14 mouse cellular contexts compared by ENCODE assay signal in the genomic region with DNA sequence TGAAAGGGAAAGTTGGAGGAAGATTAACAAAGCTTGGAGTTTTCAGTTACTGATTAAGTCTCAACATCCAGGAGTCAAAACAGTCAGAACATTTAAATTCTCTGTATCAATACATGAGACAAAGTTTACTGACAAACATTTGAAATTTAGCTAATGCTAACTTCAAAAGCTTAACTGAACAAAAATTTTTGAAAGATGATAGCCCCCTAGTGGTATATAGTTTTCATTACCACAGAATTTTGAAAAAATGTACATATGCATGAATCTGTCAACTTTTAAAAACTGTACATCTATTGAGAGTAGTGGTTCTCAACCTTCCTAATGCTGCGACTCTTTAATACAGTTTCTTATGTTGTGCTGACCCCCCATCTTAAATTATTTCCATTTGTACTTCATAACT. TPM values are rescaled to one million over a fixed set of nuclear protein-coding genes. Genes with fewer than 3 reads are reported as not detected.
DNase-seq lines count a peak whose midpoint lies in the region; ATAC-seq and TF ChIP-seq lines count a peak whose summit lies in the region.
"Had no signal": no experiment of that assay in that cellular context is flagged by ENCODE, and none has a peak within 500 bp of the region (broad histone marks: within the 10 kb centered on the region; RNA-seq: fewer than 3 reads in every experiment).

No protein-coding gene starts in this region.

- TF ChIP-seq POLR2A in heart, adult 2 months (IDR thresholded peaks at IDR 0.05; ENCODE audit: insufficient read depth, low read depth, low read length) = no peak

- H3K27me3 ChIP-seq in heart, adult 2 months (ENCODE audit: control insufficient read depth, insufficient read depth, low read length) = no peaks in the 10 kb centered on the region
- H3K27me3 ChIP-seq in lung, postnatal 0 days (replicated peaks; ENCODE audit: insufficient read depth, low read length) = no peaks in the 10 kb centered on the region
- H3K27me3 ChIP-seq in stomach, postnatal 0 days (ENCODE audit: control insufficient read depth, insufficient read depth, low read length) = no peaks in the 10 kb centered on the region
- H3K27me3 ChIP-seq: stomach, embryonic 15.5 days had no signal

- H3K4me2 ChIP-seq in lung, postnatal 0 days (replicated peaks; ENCODE audit: low read depth, low read length) = no peak overlapping the region
- no peak overlapping the region for H3K4me2 ChIP-seq in stomach, postnatal 0 days (replicated peaks; ENCODE audit: low read depth)
- H3K4me2 ChIP-seq: stomach, embryonic 15.5 days had no signal

- WGBS in heart, adult 2 months = 83% methylated on average over 1 of the region's 1 CpGs
- 63% methylated on average over 1 of the region's 1 CpGs for WGBS in lung, postnatal 0 days
- 81% methylated on average over 1 of the region's 1 CpGs for WGBS in stomach, postnatal 0 days

- no peak overlapping the region for H3K4me3 ChIP-seq in heart, adult 2 months
- H3K4me3 ChIP-seq in lung, postnatal 0 days (ENCODE audit: low read depth, low read length) = no peak overlapping the region
- H3K4me3 ChIP-seq in stomach, postnatal 0 days (ENCODE audit: low read depth, low read length) = no peak overlapping the region
- H3K4me3 ChIP-seq: stomach, embryonic 15.5 days had no signal

- no peak for DNase-seq in heart, adult 2 months
- DNase-seq in heart, postnatal 4 days = no peak
- peak; percentile 50 for DNase-seq in lung, postnatal 0 days (ENCODE audit: low spot score)
- DNase-seq in lung, adult 18-20 months = no peak
- peak; percentile 18 for DNase-seq in adipocyte (ENCODE audit: low spot score)
- no peak for DNase-seq in stomach, postnatal 0 days (ENCODE audit: low spot score)
- DNase-seq in spleen, postnatal 4 days (ENCODE audit: low spot score in 2 of 2) = no peak
- no peak for DNase-seq in spleen, adult 12 weeks (ENCODE audit: low spot score)
- DNase-seq: cerebellum, postnatal 36 days; gastrocnemius, postnatal 25 days; heart, postnatal 10 days; kidney, adult 18-20 months; lung, postnatal 36 days had no signal

- peak; percentile 69 for TF ChIP-seq CTCF in heart, adult 2 months (IDR thresholded peaks at IDR 0.05)
- TF ChIP-seq CTCF in lung, postnatal 0 days (IDR thresholded peaks at IDR 0.05) = 0 out of 2 replicates have a peak, but pooled peaks have one; percentile 8
- TF ChIP-seq CTCF in stomach, postnatal 0 days (IDR thresholded peaks at IDR 0.05; ENCODE audit: low read depth) = peak; percentile 61

- no peak for ATAC-seq in lung, postnatal 0 days
- no peak for ATAC-seq in stomach, postnatal 0 days (ENCODE audit: low FRiP score, low TSS enrichment)

- H3K9ac ChIP-seq in heart, adult 2 months (ENCODE audit: low read depth, low read length) = no peak overlapping the region
- H3K9ac ChIP-seq in lung, postnatal 0 days (replicated peaks; ENCODE audit: low read depth) = no peak overlapping the region
- no peak overlapping the region for H3K9ac ChIP-seq in stomach, postnatal 0 days (ENCODE audit: low read length)
- H3K9ac ChIP-seq: stomach, embryonic 15.5 days had no signal

- no peaks in the 10 kb centered on the region for H3K36me3 ChIP-seq in heart, adult 2 months (ENCODE audit: control insufficient read depth, insufficient read depth, low read length)
- peaks cover 13% of the 10 kb centered on the region; the same call in 1 of the 2 replicates for H3K36me3 ChIP-seq in lung, postnatal 0 days (ENCODE audit: insufficient read depth, low read length)
- peaks cover 8% of the 10 kb centered on the region for H3K36me3 ChIP-seq in stomach, postnatal 0 days (ENCODE audit: control insufficient read depth, insufficient read depth, low read length)

- no peaks in the 10 kb centered on the region for H3K9me3 ChIP-seq in lung, postnatal 0 days (ENCODE audit: low read length)
- no peaks in the 10 kb centered on the region for H3K9me3 ChIP-seq in stomach, postnatal 0 days (ENCODE audit: control insufficient read depth, low read length)
- H3K9me3 ChIP-seq: stomach, embryonic 15.5 days had no signal

- H3K4me1 ChIP-seq in heart, adult 2 months (ENCODE audit: control insufficient read depth, insufficient read depth, low read length) = no peaks in the 10 kb centered on the region
- no peaks in the 10 kb centered on the region for H3K4me1 ChIP-seq in lung, postnatal 0 days (ENCODE audit: insufficient read depth, low read depth, low read length)
- H3K4me1 ChIP-seq in stomach, postnatal 0 days (replicated peaks; ENCODE audit: control insufficient read depth, insufficient read depth) = no peaks in the 10 kb centered on the region
- H3K4me1 ChIP-seq: stomach, embryonic 15.5 days had no signal

- no peak for TF ChIP-seq EP300 in heart, adult 2 months (IDR thresholded peaks at IDR 0.05; ENCODE audit: insufficient read depth, low read depth, low read length)
- TF ChIP-seq EP300 in lung, postnatal 0 days (IDR thresholded peaks at IDR 0.05) = no peak
- TF ChIP-seq EP300 in stomach, postnatal 0 days (optimal IDR thresholded peaks at IDR 0.05) = no peak

- intact Hi-C loops in heart, adult 2 months (cut with DNase I) = loop anchor here (2.0 kb wide), 1 partner anchor 158 kb away; no protein-coding TSS in a partner anchor

- H3K79me2 ChIP-seq in heart, adult 2 months (replicated peaks; ENCODE audit: control insufficient read depth, insufficient read depth, low read length) = no peaks in the 10 kb centered on the region

- no peak overlapping the region for H3K27ac ChIP-seq in heart, adult 2 months
- H3K27ac ChIP-seq in lung, postnatal 0 days (ENCODE audit: low read length) = no peak overlapping the region
- H3K27ac ChIP-seq in stomach, postnatal 0 days (replicated peaks) = no peak overlapping the region
- H3K27ac ChIP-seq: stomach, embryonic 15.5 days had no signal

RNA-seq across cellular contexts. Expression of a gene that starts 40.3 kb away (rescaled TPM):
- 10 to 100 TPM; 21.0 to 22.8 TPM for total RNA-seq in heart, adult 2 months (2021)
- polyA plus RNA-seq in heart, adult 2 months (2012; rRNA removed) = 9.2 and 17.3 TPM in 2 replicates
- total RNA-seq in heart, postnatal 4 days (2021) = 10 to 100 TPM; 27.2 to 29.0 TPM
- 20.3 and 23.3 TPM in 2 replicates for polyA plus RNA-seq in lung, postnatal 0 days (2015; fragmentation: Nextera tagmentation; extraction: Ambion mirVana)
- 18.2 and 19.8 TPM in 2 replicates for polyA plus RNA-seq in stomach, postnatal 0 days (2015; fragmentation: Nextera tagmentation; extraction: Ambion mirVana)

RNA-seq across cellular contexts. Expression of a gene that starts 58.0 kb away (rescaled TPM):
- under 1 TPM in 1 of 2 experiments, not detected in 1; 0.78 TPM for total RNA-seq in heart, adult 2 months (2021)
- 0.23 TPM in 1 of 2 replicates, not detected in the other for polyA plus RNA-seq in heart, adult 2 months (2012; rRNA removed)
- 1 to 10 TPM in 1 of 2 experiments, under 1 TPM in 1; 0.90 to 1.3 TPM for total RNA-seq in heart, postnatal 4 days (2021)
- polyA plus RNA-seq in lung, postnatal 0 days (2015; fragmentation: Nextera tagmentation; extraction: Ambion mirVana) = not detected in 2 replicates
- polyA plus RNA-seq in stomach, postnatal 0 days (2015; fragmentation: Nextera tagmentation; extraction: Ambion mirVana) = not detected in 2 replicates

Comparison
In these comparisons a context has a peak if more than half of its experiments do, and no peak if none do; other contexts are left out.
1. DNase-seq: peak in lung, postnatal 0 days (single experiment) and adipocyte (single experiment); none in heart, adult 2 months (0 of 2), heart, postnatal 4 days (single experiment), lung, adult 18-20 months (0 of 2), stomach, postnatal 0 days (single experiment), spleen, postnatal 4 days (0 of 2) and spleen, adult 12 weeks (single experiment).
2. CTCF ChIP-seq: peak in every context shown above with its lines; median percentile 69 in heart, adult 2 months; 61 in stomach, postnatal 0 days; 8 in lung, postnatal 0 days.